Mouse (Mus musculus) CH12F3 (cell line): ENCODE results near the gene Tmem208.

Source experiments
- in situ Hi-C: fragments of 300-500 bp; cut with MboI; formaldehyde crosslinking; loops from 2 replicates; pipeline ENCODE4 v1.14.3; 2020; ENCODE audit warnings: low sequenced_read_pairs

Gene Tmem208

GRCm38 (mm10) chr8:105350186-105350585, 24.0 kb downstream of the Tmem208 start:
- in situ Hi-C loops, result no loop called here

- in situ Hi-C loops, result no loop called here
Observed at GRCm38 (mm10) chr8:105353583-105354135, 27.5 kb downstream of the Tmem208 start.

DNA sequence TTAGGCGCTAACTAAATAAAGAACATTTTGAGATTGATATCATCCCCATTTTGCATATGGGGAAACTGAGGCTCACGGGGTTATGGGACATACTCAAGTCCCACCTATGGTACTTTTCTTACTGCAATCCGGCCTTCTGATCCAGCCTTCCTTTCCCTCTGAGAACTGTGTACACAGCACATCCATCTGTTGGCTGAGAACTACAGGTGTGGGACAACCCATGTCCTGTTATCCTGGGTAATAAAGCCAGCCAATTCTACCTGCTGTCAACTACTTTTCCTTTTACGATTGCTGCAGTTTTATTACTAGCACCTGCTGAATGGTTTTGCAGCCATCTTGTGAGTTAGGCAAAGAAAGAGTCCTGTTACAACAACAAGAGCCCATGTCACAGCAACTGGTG, 28.4 kb downstream of the Tmem208 start:
- in situ Hi-C loops, result no loop called here

- in situ Hi-C loops, result no loop called here
Observed at GRCm38 (mm10) chr8:105355179-105356024, 29.2 kb downstream of the Tmem208 start.

DNA sequence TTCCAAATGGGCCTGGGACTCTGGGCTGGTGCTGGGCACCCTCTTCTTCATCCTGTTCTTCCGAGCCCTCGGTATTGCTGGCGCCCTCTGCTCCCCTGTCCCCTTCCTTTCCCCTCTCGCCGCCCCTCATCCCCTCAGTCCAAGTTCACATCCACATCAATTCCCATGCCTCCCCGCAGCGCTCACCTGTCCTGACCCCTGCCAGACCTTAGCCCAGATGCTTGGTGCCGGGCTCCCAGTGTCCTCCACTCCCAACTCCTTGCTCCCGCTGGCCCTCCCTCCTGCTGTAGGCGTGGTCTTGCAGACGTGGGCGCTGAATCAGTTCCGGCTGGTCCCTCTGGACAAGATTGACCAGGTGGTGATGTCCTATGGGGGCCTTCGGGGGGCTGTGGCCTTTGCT, 30.5 kb downstream of the Tmem208 start:
- in situ Hi-C loops, result no loop called here

GRCm38 (mm10) chr8:105359208-105359607, 33.1 kb downstream of the Tmem208 start:
- in situ Hi-C loops, result no loop called here

DNA sequence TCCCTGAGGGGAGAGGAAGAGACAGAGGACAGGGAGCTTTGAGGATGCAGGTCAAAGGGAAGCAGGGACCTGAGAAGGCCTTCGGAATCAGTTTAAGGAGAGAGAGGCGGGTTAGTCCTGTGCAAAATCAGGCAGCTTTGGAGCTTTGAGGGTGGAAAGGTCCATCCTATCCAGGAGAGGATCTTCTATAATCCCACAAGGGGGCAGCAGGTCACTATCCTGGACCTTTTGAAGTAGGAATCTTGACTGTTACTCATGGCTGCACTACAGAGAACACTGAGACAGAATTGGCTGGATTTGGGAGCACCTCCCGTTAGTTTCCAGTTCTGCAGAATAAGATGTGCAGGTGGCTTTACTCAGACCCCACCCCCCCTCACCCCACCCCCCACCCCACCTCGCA, 33.5 kb downstream of the Tmem208 start:
- in situ Hi-C loops, result no loop called here

- in situ Hi-C loops, result no loop called here
Observed at GRCm38 (mm10) chr8:105361751-105362702, 35.9 kb downstream of the Tmem208 start.

GRCm38 (mm10) chr8:105367107-105367506, 41.0 kb downstream of the Tmem208 start:
- in situ Hi-C loops, result no loop called here

GRCm38 (mm10) chr8:105372473-105372872, 46.3 kb downstream of the Tmem208 start:
- in situ Hi-C loops, result no loop called here

DNA sequence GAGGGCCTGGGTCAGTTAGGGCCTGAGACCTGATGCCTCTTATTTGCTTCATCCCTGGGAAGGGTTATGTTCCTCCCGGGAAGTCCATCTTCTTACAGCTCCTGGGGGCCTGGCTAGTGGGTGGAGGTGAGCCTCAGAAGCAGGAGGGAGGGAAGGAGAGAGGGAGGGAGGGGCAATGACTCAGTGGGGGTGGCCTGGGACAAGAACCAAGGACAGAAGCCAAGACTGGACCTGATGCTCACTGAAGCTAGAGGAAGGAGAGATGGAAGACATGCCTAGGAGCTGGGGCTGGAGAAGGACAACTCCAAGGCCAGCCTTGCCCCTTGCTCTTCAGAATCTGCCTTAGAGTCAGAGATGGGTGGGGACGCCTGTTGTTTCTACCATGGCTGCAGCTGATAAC, 46.9 kb downstream of the Tmem208 start, which contains the start of gene Plekhg4:
Gene Plekhg4 (plus strand): TSS at position 243 of the 400 bp plus-strand sequence.
- in situ Hi-C loops, result no loop called here

- in situ Hi-C loops, result no loop called here
Observed at GRCm38 (mm10) chr8:105374513-105374966, 48.4 kb downstream of the Tmem208 start.

DNA sequence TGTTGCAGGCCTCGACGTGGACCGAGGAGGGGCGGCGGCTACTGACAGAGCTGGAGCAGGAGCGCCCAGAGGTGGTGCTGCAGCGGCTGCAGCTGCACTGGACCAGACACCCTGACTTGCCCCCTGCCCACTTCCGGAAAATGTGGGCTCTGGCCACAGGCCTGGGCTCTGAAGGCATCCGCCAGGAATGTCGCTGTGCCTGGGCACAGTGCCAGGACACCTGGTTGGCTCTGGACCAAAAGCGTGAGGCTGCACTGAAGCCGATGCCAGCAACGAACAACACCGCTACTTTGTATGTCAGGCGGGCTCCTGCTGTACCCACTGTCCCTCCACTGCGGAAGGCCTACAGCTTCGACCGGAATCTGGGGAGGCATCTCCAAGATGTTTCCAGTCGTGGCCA, 52.5 kb downstream of the Tmem208 start:
- in situ Hi-C loops, result no loop called here

DNA sequence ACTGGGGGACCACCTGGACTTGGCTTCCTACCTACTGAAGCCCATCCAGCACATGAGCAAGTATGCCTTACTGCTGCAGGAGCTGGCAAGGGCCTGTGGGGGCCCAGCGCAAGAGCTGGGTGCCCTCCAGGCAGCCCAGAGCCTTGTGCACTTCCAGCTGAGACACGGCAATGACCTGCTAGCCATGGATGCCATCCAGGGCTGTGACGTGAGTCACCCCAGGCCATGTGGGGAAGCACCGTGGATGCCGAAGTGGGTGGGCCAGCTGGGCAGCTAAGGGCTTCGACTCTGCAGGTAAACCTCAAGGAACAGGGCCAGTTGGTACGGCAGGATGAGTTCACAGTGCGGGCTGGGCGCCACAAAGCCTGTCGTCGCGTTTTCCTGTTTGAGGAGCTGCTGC, 54.2 kb downstream of the Tmem208 start:
- in situ Hi-C loops, result no loop called here

- in situ Hi-C loops, result no loop called here
Observed at GRCm38 (mm10) chr8:105384070-105384469, 57.9 kb downstream of the Tmem208 start.
